Mouse (Mus musculus): ENCODE results near the gene Plb1.

- TF ChIP-seq GATA1 (IDR thresholded peaks at IDR 0.05; ENCODE audit: borderline replicate concordance, low read length) = no peak
- no peak for TF ChIP-seq FLI1 (IDR thresholded peaks at IDR 0.05; ENCODE audit: low read length)
These were observed 129.1 kb downstream of the Plb1 start for GRCm38 (mm10) chr5:32361441-32362235.

Measured in megakaryocyte, embryonic 14.5 days (primary cell).